Mouse (Mus musculus): ENCODE results near the gene Tbc1d2b. TPM values are rescaled to one million over a fixed set of nuclear protein-coding genes. Genes with fewer than 3 reads are reported as not detected.

The Tbc1d2b gene
- polyA plus RNA-seq, 1 experiment from 2014 or later: 9.3 TPM

GRCm38 (mm10) chr9:90260079-90260478, 10.5 kb downstream of the Tbc1d2b start:
- Histone ChIP-seq H3K9ac (ENCODE audit: low read depth, low read length) (no peak overlapping the region), H3K36me3 (ENCODE audit: control insufficient read depth, insufficient read depth, low read length) (no peaks in the 10 kb centered on the region), H3K27ac (ENCODE audit: low read length) (no peak overlapping the region), H3K4me2 (ENCODE audit: low read depth, low read length) (no peak overlapping the region), H3K27me3 (replicated peaks; ENCODE audit: control insufficient read depth, insufficient read depth, low read length) (no peaks in the 10 kb centered on the region), H3K9me3 (ENCODE audit: control insufficient read depth, low read length) (no peaks in the 10 kb centered on the region), H3K4me1 (ENCODE audit: control insufficient read depth, insufficient read depth, low read length) (peaks cover 37% of the 10 kb centered on the region), H3K4me3 (ENCODE audit: low read length) (no peak overlapping the region)
- 53% methylated on average over 6 of the region's 6 CpGs for WGBS
- no peak for ATAC-seq

DNA sequence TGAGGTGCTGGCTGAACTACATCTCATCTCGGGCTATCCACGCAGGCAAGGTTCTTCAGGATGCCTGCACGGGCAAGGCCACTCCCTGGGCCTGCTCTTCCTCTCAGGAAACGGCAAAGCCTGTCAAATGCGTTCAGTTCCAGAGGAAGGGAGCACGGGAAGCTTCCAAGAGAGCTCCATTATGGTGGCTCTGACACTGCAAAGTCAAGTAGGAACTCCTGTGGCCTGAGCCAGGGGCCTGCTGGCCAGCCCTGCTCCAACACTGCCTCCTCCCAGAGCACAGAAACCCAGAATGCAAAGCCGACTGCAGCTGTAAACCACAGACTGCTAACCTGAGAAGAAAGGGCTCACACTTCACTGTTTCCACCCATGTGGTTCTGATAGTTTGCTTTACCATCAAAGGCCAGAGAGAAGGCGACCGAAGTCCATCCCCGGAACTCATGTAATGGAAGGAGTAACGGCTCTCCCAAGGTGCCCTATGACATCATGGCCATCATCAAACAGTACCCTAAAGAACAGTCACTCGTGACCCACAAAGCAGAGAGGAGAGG, 11.1 kb downstream of the Tbc1d2b start:
- Histone ChIP-seq H3K4me3 (ENCODE audit: low read length) (no peak overlapping the region), H3K27me3 (replicated peaks; ENCODE audit: control insufficient read depth, insufficient read depth, low read length) (no peaks in the 10 kb centered on the region), H3K36me3 (ENCODE audit: control insufficient read depth, insufficient read depth, low read length) (no peaks in the 10 kb centered on the region), H3K4me1 (ENCODE audit: control insufficient read depth, insufficient read depth, low read length) (peaks cover 37% of the 10 kb centered on the region), H3K9me3 (ENCODE audit: control insufficient read depth, low read length) (no peaks in the 10 kb centered on the region), H3K9ac (ENCODE audit: low read depth, low read length) (no peak overlapping the region), H3K4me2 (ENCODE audit: low read depth, low read length) (no peak overlapping the region), H3K27ac (ENCODE audit: low read length) (no peak overlapping the region)
- 74% methylated on average over 12 of the region's 12 CpGs for WGBS
- ATAC-seq: no peak; the same call in 1 of the 2 replicates

DNA sequence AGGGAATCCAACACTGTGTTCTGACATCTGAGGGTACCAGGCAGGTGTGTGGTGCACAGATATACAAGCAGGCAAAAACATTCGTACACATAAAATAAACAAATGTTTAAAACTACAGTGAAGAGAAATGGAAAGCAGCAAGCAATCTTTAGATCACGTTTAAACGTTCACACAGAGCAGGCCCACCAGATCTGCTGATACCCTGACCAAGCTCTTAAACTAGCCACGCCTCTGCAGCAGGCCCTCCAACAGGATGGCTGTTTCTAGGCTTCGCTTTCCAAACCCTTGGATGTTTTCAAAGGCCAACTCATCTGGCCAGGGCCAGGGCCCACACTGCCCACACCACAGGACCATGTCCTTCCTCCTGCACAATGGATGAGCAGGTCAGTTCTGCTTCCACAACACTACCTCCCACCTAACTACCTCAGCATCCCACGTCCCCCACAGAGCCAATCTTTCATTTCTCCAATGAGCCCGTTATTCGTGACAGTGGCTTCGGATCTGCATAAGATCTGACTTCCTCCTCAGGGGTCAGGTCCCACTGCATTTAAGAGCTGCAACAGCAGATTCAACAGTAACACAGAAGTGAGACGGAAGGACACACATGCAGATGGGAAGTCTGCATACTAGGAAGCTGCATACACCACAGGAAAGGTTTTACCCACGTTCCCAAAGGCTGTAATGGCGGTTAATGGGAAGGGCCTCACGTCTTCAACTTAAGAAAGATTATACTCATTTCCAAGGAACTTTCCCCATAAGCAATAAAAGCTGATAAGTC, 12.7 kb downstream of the Tbc1d2b start:
- H3K27ac ChIP-seq (ENCODE audit: low read length): no peak overlapping the region
- 69% methylated on average over 13 of the region's 13 CpGs for WGBS
- H3K4me2 ChIP-seq (ENCODE audit: low read depth, low read length): no peak overlapping the region
- H3K9me3 ChIP-seq (ENCODE audit: control insufficient read depth, low read length): no peaks in the 10 kb centered on the region
- H3K9ac ChIP-seq (ENCODE audit: low read depth, low read length): no peak overlapping the region
- ATAC-seq: no peak
- H3K4me1 ChIP-seq (ENCODE audit: control insufficient read depth, insufficient read depth, low read length): peaks cover 37% of the 10 kb centered on the region
- no peak overlapping the region for H3K4me3 ChIP-seq (ENCODE audit: low read length)
- H3K27me3 ChIP-seq (replicated peaks; ENCODE audit: control insufficient read depth, insufficient read depth, low read length): no peaks in the 10 kb centered on the region
- no peaks in the 10 kb centered on the region for H3K36me3 ChIP-seq (ENCODE audit: control insufficient read depth, insufficient read depth, low read length)

DNA sequence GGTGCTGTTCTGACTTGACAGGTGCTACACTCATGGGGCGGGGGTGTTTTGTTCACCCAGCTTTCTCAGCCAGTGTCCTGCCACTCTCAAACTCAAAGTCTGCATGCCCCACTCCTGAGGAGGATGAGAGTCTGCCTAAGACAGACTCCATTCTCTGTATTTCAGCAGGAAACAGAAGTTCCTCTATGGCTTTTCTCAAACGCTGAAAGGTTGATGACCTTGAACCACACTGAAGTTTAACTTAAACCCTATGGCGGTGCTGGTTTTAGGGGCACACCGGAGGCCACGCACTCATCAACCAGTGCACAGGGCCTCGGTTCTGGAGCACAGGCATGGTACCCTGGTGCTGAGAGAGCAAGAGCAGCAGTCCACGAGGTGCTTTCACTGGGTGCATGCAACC, 13.4 kb downstream of the Tbc1d2b start:
- WGBS: 66% methylated on average over 7 of the region's 7 CpGs
- no peak for ATAC-seq

GRCm38 (mm10) chr9:90255844-90256405, 14.7 kb downstream of the Tbc1d2b start:
- H3K27me3 ChIP-seq (replicated peaks; ENCODE audit: control insufficient read depth, insufficient read depth, low read length): no peaks in the 10 kb centered on the region
- H3K9ac ChIP-seq (ENCODE audit: low read depth, low read length): no peak overlapping the region
- no peak overlapping the region for H3K4me3 ChIP-seq (ENCODE audit: low read length)
- 51% methylated on average over 6 of the region's 6 CpGs for WGBS
- no peaks in the 10 kb centered on the region for H3K36me3 ChIP-seq (ENCODE audit: control insufficient read depth, insufficient read depth, low read length)
- no peak overlapping the region for H3K27ac ChIP-seq (ENCODE audit: low read length)
- H3K9me3 ChIP-seq (ENCODE audit: control insufficient read depth, low read length): no peaks in the 10 kb centered on the region
- no peak overlapping the region for H3K4me2 ChIP-seq (ENCODE audit: low read depth, low read length)
- no peak for ATAC-seq
- peaks cover 37% of the 10 kb centered on the region for H3K4me1 ChIP-seq (ENCODE audit: control insufficient read depth, insufficient read depth, low read length)

More for the DNA sequence above, 13.4 kb downstream of the Tbc1d2b start:
- H3K27me3 ChIP-seq (replicated peaks; ENCODE audit: control insufficient read depth, insufficient read depth, low read length): no peaks in the 10 kb centered on the region
- no peak overlapping the region for H3K9ac ChIP-seq (ENCODE audit: low read depth, low read length)
- no peak overlapping the region for H3K4me2 ChIP-seq (ENCODE audit: low read depth, low read length)
- no peaks in the 10 kb centered on the region for H3K9me3 ChIP-seq (ENCODE audit: control insufficient read depth, low read length)
- peaks cover 37% of the 10 kb centered on the region for H3K4me1 ChIP-seq (ENCODE audit: control insufficient read depth, insufficient read depth, low read length)
- H3K4me3 ChIP-seq (ENCODE audit: low read length): no peak overlapping the region
- H3K27ac ChIP-seq (ENCODE audit: low read length): no peak overlapping the region
- H3K36me3 ChIP-seq (ENCODE audit: control insufficient read depth, insufficient read depth, low read length): no peaks in the 10 kb centered on the region

DNA sequence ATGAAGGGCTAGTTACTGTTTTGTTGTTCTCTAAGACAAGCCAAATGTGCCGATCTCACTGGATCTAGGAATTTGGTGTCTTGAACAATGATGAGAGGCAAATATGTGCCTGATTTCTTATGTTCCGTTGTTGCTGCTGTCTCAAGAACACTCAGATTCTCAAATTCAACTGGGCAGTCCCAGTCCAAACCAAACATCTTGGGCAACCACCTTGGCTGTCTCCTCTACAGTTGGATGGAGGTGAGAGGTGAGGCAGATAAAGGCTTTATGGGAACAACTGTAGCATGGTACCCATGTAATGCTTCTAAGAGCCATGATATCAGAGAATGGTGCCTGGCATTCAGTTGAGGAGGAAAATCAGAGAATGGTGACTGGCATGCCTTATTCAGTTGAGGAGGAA, 17.4 kb downstream of the Tbc1d2b start:
- ATAC-seq: no peak
- no peaks in the 10 kb centered on the region for H3K9me3 ChIP-seq (ENCODE audit: control insufficient read depth, low read length)
- no peaks in the 10 kb centered on the region; the same call in 1 of the 2 replicates for H3K36me3 ChIP-seq (ENCODE audit: control insufficient read depth, insufficient read depth, low read length)
- WGBS: 91% methylated on average over 2 of the region's 2 CpGs
- H3K9ac ChIP-seq (ENCODE audit: low read depth, low read length): no peak overlapping the region
- H3K27me3 ChIP-seq (replicated peaks; ENCODE audit: control insufficient read depth, insufficient read depth, low read length): no peaks in the 10 kb centered on the region
- H3K27ac ChIP-seq (ENCODE audit: low read length): no peak overlapping the region
- no peak overlapping the region for H3K4me2 ChIP-seq (ENCODE audit: low read depth, low read length)
- no peak overlapping the region for H3K4me3 ChIP-seq (ENCODE audit: low read length)
- H3K4me1 ChIP-seq (ENCODE audit: control insufficient read depth, insufficient read depth, low read length): peaks cover 17% of the 10 kb centered on the region

DNA sequence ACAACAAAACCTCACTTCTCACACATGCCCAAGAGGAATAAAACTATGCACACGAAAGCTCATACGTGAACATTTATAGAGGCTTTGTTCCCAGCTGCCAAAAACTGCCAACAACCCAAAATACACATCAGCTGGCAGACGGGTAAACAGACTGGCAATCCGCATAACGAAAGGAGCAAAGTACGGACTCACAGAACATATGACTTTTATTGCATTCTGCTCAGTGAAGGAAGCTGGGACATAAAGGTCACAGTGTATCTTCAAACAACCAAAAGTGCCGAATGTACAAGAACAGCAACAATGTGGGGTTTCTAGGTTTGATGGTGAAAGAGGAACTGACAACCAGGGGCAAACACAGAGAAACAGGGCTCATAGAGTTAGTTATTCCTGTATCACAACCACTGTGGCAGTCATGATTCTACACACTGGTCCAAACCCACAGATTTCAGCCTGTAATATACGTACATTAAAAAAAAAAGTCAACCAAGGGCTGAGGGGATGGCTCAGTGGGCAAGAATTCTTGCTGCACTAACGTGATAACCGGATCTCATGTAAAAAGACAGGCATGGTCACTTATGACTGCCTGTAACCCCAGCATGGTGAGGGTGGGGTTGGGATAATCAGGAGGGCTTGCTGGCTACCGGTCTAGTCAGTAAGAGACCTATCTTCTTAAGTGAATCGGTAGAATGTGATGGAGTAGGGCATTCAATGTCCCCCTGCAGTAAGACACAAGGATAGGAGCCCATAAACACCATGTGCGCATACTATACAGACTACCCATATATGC, 19.4 kb downstream of the Tbc1d2b start:
- peak; percentile 76 for ATAC-seq
- Histone ChIP-seq H3K4me1 (ENCODE audit: control insufficient read depth, insufficient read depth, low read length) (peaks cover 8% of the 10 kb centered on the region; the same call in 1 of the 2 replicates), H3K4me3 (ENCODE audit: low read length) (no peak overlapping the region), H3K9me3 (ENCODE audit: control insufficient read depth, low read length) (no peaks in the 10 kb centered on the region), H3K27ac (ENCODE audit: low read length) (no peak overlapping the region), H3K36me3 (ENCODE audit: control insufficient read depth, insufficient read depth, low read length) (no peaks in the 10 kb centered on the region; the same call in 1 of the 2 replicates), H3K27me3 (replicated peaks; ENCODE audit: control insufficient read depth, insufficient read depth, low read length) (no peaks in the 10 kb centered on the region), H3K4me2 (ENCODE audit: low read depth, low read length) (no peak overlapping the region), H3K9ac (ENCODE audit: low read depth, low read length) (no peak overlapping the region)
- WGBS: 71% methylated on average over 13 of the region's 13 CpGs

DNA sequence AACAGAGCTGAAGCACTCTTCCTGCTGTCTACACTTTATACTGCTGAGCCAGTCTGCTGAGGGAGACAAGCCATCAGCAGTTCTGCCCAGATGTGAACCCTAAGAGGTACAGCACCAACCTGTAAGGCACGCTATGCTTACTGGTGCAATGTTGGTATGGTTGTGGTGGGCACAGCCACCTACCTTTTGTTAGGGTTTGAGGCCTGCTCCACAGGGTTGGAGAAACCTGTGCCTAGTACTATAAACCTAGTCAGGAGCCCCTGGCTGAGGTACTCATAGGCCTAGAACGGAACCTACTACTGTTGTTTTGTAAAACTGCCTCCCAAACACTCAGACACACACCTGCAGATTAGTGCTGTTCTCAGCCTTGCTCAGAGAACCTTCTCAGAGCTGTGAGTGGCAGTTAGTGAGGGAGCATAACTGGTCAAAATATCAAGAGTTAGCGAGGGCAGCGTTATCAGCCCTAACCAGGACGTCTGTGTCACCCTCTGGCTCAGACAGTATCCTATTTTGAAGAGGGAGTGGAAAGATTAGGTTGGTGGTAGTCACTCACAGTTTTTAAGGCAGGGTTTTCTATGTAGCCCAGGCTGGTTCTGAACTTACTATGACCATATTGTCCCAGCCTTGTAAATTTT, 20.3 kb downstream of the Tbc1d2b start:
- peak; percentile 75 for ATAC-seq
- WGBS: 83% methylated on average over 5 of the region's 5 CpGs
- Histone ChIP-seq H3K4me2 (ENCODE audit: low read depth, low read length) (no peak overlapping the region), H3K9me3 (ENCODE audit: control insufficient read depth, low read length) (no peaks in the 10 kb centered on the region), H3K9ac (ENCODE audit: low read depth, low read length) (no peak overlapping the region), H3K4me1 (ENCODE audit: control insufficient read depth, insufficient read depth, low read length) (peaks cover 8% of the 10 kb centered on the region; the same call in 1 of the 2 replicates), H3K36me3 (ENCODE audit: control insufficient read depth, insufficient read depth, low read length) (no peaks in the 10 kb centered on the region; the same call in 1 of the 2 replicates), H3K4me3 (ENCODE audit: low read length) (no peak overlapping the region), H3K27me3 (replicated peaks; ENCODE audit: control insufficient read depth, insufficient read depth, low read length) (no peaks in the 10 kb centered on the region), H3K27ac (ENCODE audit: low read length) (no peak overlapping the region)

GRCm38 (mm10) chr9:90249036-90249435, 21.6 kb downstream of the Tbc1d2b start:
- no peak for ATAC-seq
- H3K27ac ChIP-seq (ENCODE audit: low read length): no peak overlapping the region

More at GRCm38 (mm10) chr9:90249036-90249435, 21.6 kb downstream of the Tbc1d2b start:
- H3K4me1 ChIP-seq (ENCODE audit: control insufficient read depth, insufficient read depth, low read length): peaks cover 8% of the 10 kb centered on the region; the same call in 1 of the 2 replicates
- H3K4me3 ChIP-seq (ENCODE audit: low read length): no peak overlapping the region
- H3K9ac ChIP-seq (ENCODE audit: low read depth, low read length): no peak overlapping the region
- 96% methylated on average over 2 of the region's 2 CpGs for WGBS
- H3K36me3 ChIP-seq (ENCODE audit: control insufficient read depth, insufficient read depth, low read length): no peaks in the 10 kb centered on the region; the same call in 1 of the 2 replicates
- no peak overlapping the region for H3K4me2 ChIP-seq (ENCODE audit: low read depth, low read length)
- no peaks in the 10 kb centered on the region for H3K27me3 ChIP-seq (replicated peaks; ENCODE audit: control insufficient read depth, insufficient read depth, low read length)
- no peaks in the 10 kb centered on the region for H3K9me3 ChIP-seq (ENCODE audit: control insufficient read depth, low read length)
